Mouse (Mus musculus): ENCODE data around the gene Sorbs1. TPM values are rescaled to one million over a fixed set of nuclear protein-coding genes. Genes with fewer than 3 reads are reported as not detected.

Sorbs1 gene
- total RNA-seq, 1 experiment, result 18.0 TPM

DNA sequence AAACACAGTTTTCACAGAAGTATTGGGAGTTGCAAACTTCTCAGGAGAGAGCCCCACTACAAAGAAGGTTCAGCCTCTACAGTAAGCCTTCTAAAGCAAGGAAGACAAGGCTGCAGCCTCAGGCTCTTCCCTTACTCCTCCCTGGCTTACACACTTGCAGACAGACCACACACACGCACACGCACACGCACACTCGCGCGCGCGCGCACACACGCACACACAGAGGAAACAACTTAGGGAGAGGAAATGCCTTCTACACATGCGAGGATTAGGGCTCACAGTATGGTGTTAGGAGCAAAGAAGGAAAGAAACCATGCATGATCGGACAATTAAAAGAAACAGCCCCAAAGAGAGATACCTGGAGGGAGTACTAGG lies 118.3 kb downstream of the Sorbs1 start:
- TF ChIP-seq MAFK (IDR thresholded peaks at IDR 0.05; ENCODE audit: insufficient read depth, low read depth, low read length) (no peak), ZC3H11A (IDR thresholded peaks at IDR 0.05; ENCODE audit: borderline replicate concordance, low read depth, low read length) (no peak), HCFC1 (IDR thresholded peaks at IDR 0.05; ENCODE audit: borderline replicate concordance, insufficient read depth, low read length) (no peak), CHD2 (IDR thresholded peaks at IDR 0.05; ENCODE audit: low read depth, low read length) (no peak), ZNF384 (IDR thresholded peaks at IDR 0.05; ENCODE audit: low read depth, low read length) (no peak)
- Histone ChIP-seq H3K9me3 (ENCODE audit: control insufficient read depth, insufficient read depth, low read depth, low read length) (no peaks in the 10 kb centered on the region), H3K4me1 (ENCODE audit: control insufficient read depth in 2 of 2, insufficient read depth in 2 of 2, low read length in 2 of 2, poor library complexity in 1 of 2) (peaks cover 0 to 5% of the 10 kb centered on the region in 2 experiments; a peak in 1 of 4 replicates), H3K36me3 (ENCODE audit: control insufficient read depth, insufficient read depth, low read length, poor library complexity, severe bottlenecking) (no peaks in the 10 kb centered on the region), H3K9ac (ENCODE audit: insufficient read depth, low read depth, low read length, poor library complexity, severe bottlenecking) (no peak overlapping the region), H3K27ac (ENCODE audit: insufficient read depth, low read depth, low read length, poor library complexity, severe bottlenecking) (no peak overlapping the region), H3K4me3 (ENCODE audit: insufficient read depth in 1 of 2, low read depth in 1 of 2, low read length in 2 of 2, poor library complexity in 1 of 2, severe bottlenecking in 1 of 2) (no peak overlapping the region)
- in situ Hi-C loops (cut with MboI; ENCODE audit: low sequenced_read_pairs in 2 of 2, unreplicated experiment in 2 of 2), result no loop called here
- no peak for DNase-seq (ENCODE audit: low read depth, low spot score)

GRCm38 (mm10) chr19:40394555-40395320 lies 118.8 kb downstream of the Sorbs1 start:
- no peak for DNase-seq (ENCODE audit: low read depth, low spot score)
- Histone ChIP-seq H3K27ac (ENCODE audit: insufficient read depth, low read depth, low read length, poor library complexity, severe bottlenecking) (no peak overlapping the region; the same call in 1 of the 2 replicates), H3K9ac (ENCODE audit: insufficient read depth, low read depth, low read length, poor library complexity, severe bottlenecking) (no peak overlapping the region), H3K4me1 (ENCODE audit: control insufficient read depth in 2 of 2, insufficient read depth in 2 of 2, low read length in 2 of 2, poor library complexity in 1 of 2) (peaks cover 0 to 5% of the 10 kb centered on the region in 2 experiments; a peak in 1 of 4 replicates), H3K9me3 (ENCODE audit: control insufficient read depth, insufficient read depth, low read depth, low read length) (no peaks in the 10 kb centered on the region), H3K36me3 (ENCODE audit: control insufficient read depth, insufficient read depth, low read length, poor library complexity, severe bottlenecking) (no peaks in the 10 kb centered on the region), H3K4me3 (ENCODE audit: insufficient read depth in 1 of 2, low read depth in 1 of 2, low read length in 2 of 2, poor library complexity in 1 of 2, severe bottlenecking in 1 of 2) (no peak overlapping the region)
- TF ChIP-seq CHD2 (IDR thresholded peaks at IDR 0.05; ENCODE audit: low read depth, low read length), result no peak
- no peak for TF ChIP-seq ZNF384 (IDR thresholded peaks at IDR 0.05; ENCODE audit: low read depth, low read length)
- no peak for TF ChIP-seq HCFC1 (IDR thresholded peaks at IDR 0.05; ENCODE audit: borderline replicate concordance, insufficient read depth, low read length)
- no peak for TF ChIP-seq MAFK (IDR thresholded peaks at IDR 0.05; ENCODE audit: insufficient read depth, low read depth, low read length)
- no peak for TF ChIP-seq ZC3H11A (IDR thresholded peaks at IDR 0.05; ENCODE audit: borderline replicate concordance, low read depth, low read length)
- in situ Hi-C loops (cut with MboI; ENCODE audit: low sequenced_read_pairs in 2 of 2, unreplicated experiment in 2 of 2), result no loop called here

GRCm38 (mm10) chr19:40392795-40393392 lies 120.7 kb downstream of the Sorbs1 start:
- in situ Hi-C loops (cut with MboI; ENCODE audit: low sequenced_read_pairs in 2 of 2, unreplicated experiment in 2 of 2), result no loop called here
- H3K27ac ChIP-seq (ENCODE audit: insufficient read depth, low read depth, low read length, poor library complexity, severe bottlenecking), result no peak overlapping the region
- DNase-seq (ENCODE audit: low read depth, low spot score), result no peak
- H3K4me1 ChIP-seq (ENCODE audit: control insufficient read depth in 2 of 2, insufficient read depth in 2 of 2, low read length in 2 of 2, poor library complexity in 1 of 2), result peaks cover 0 to 5% of the 10 kb centered on the region in 2 experiments; a peak in 1 of 4 replicates
- TF ChIP-seq MAFK (IDR thresholded peaks at IDR 0.05; ENCODE audit: insufficient read depth, low read depth, low read length) (no peak), CHD2 (IDR thresholded peaks at IDR 0.05; ENCODE audit: low read depth, low read length) (no peak), HCFC1 (IDR thresholded peaks at IDR 0.05; ENCODE audit: borderline replicate concordance, insufficient read depth, low read length) (no peak), ZC3H11A (IDR thresholded peaks at IDR 0.05; ENCODE audit: borderline replicate concordance, low read depth, low read length) (no peak), ZNF384 (IDR thresholded peaks at IDR 0.05; ENCODE audit: low read depth, low read length) (no peak)
- no peak overlapping the region for H3K4me3 ChIP-seq (ENCODE audit: insufficient read depth in 1 of 2, low read depth in 1 of 2, low read length in 2 of 2, poor library complexity in 1 of 2, severe bottlenecking in 1 of 2)
- H3K36me3 ChIP-seq (ENCODE audit: control insufficient read depth, insufficient read depth, low read length, poor library complexity, severe bottlenecking), result no peaks in the 10 kb centered on the region
- no peak overlapping the region for H3K9ac ChIP-seq (ENCODE audit: insufficient read depth, low read depth, low read length, poor library complexity, severe bottlenecking)
- H3K9me3 ChIP-seq (ENCODE audit: control insufficient read depth, insufficient read depth, low read depth, low read length), result no peaks in the 10 kb centered on the region

GRCm38 (mm10) chr19:40391469-40391868 lies 122.1 kb downstream of the Sorbs1 start:
- Histone ChIP-seq H3K4me1 (ENCODE audit: control insufficient read depth in 2 of 2, insufficient read depth in 2 of 2, low read length in 2 of 2, poor library complexity in 1 of 2) (peaks cover 0 to 5% of the 10 kb centered on the region in 2 experiments; a peak in 1 of 4 replicates), H3K9me3 (ENCODE audit: control insufficient read depth, insufficient read depth, low read depth, low read length) (no peaks in the 10 kb centered on the region), H3K27ac (ENCODE audit: insufficient read depth, low read depth, low read length, poor library complexity, severe bottlenecking) (no peak overlapping the region), H3K4me3 (ENCODE audit: insufficient read depth in 1 of 2, low read depth in 1 of 2, low read length in 2 of 2, poor library complexity in 1 of 2, severe bottlenecking in 1 of 2) (no peak overlapping the region), H3K36me3 (ENCODE audit: control insufficient read depth, insufficient read depth, low read length, poor library complexity, severe bottlenecking) (no peaks in the 10 kb centered on the region), H3K9ac (ENCODE audit: insufficient read depth, low read depth, low read length, poor library complexity, severe bottlenecking) (no peak overlapping the region)
- DNase-seq (ENCODE audit: low read depth, low spot score), result peak; percentile 67
- in situ Hi-C loops (cut with MboI; ENCODE audit: low sequenced_read_pairs in 2 of 2, unreplicated experiment in 2 of 2), result no loop called here
- no peak for TF ChIP-seq HCFC1 (IDR thresholded peaks at IDR 0.05; ENCODE audit: borderline replicate concordance, insufficient read depth, low read length)
- peak; percentile 59; the same call in 1 of the 2 replicates for TF ChIP-seq ZC3H11A (IDR thresholded peaks at IDR 0.05; ENCODE audit: borderline replicate concordance, low read depth, low read length)

All from ES-E14 (cell line).